Mouse (Mus musculus) spleen, adult 2 months (tissue): Measurements from ENCODE around the gene Syt13. TPM values are rescaled to one million over a fixed set of nuclear protein-coding genes. Genes with fewer than 3 reads are reported as not detected.

ENCODE experiments used
- DNase-seq, 2 experiments: peaks; one replicate each; pipeline versions ENCODE4 v3.0.0 to v3.0.0-alpha.2; 2012 to 2021; ENCODE audit warnings: low spot score in 2 of 2, low read depth in 1 of 2
- H3K27ac ChIP-seq: fragments of 200-500 bp; 2 replicates; pipeline ENCODE4 v1.5.1; 2012; ENCODE audit warnings: low read length, inconsistent platforms; ENCODE audit not compliant: insufficient read depth
- H3K27me3 ChIP-seq: fragments of 200-500 bp; 2 replicates; pipeline ENCODE4 v1.6.1; 2012; ENCODE audit warnings: mild to moderate bottlenecking, moderate library complexity, low read length, inconsistent platforms; ENCODE audit not compliant: control insufficient read depth, insufficient read depth
- H3K36me3 ChIP-seq: fragments of 200-500 bp; 2 replicates; pipeline ENCODE4 v1.6.1; 2012; ENCODE audit warnings: mild to moderate bottlenecking, low read length, inconsistent platforms; ENCODE audit not compliant: control insufficient read depth, insufficient read depth
- H3K4me1 ChIP-seq: fragments of 200-500 bp; 2 replicates; pipeline ENCODE4 v1.6.1; 2011; ENCODE audit warnings: inconsistent platforms; ENCODE audit not compliant: control insufficient read depth, insufficient read depth, insufficient read length
- H3K4me3 ChIP-seq: fragments of 200-500 bp; 2 replicates; pipeline ENCODE4 v1.5.1; 2011; ENCODE audit warnings: mild to moderate bottlenecking, inconsistent platforms; ENCODE audit not compliant: insufficient read depth, insufficient read length; ENCODE audit errors: extremely low read depth
- CTCF ChIP-seq: fragments of 200-500 bp; IDR thresholded peaks from 2 replicates; pipeline ENCODE4 v1.5.1; 2011; ENCODE audit warnings: mild to moderate bottlenecking, inconsistent platforms; ENCODE audit not compliant: insufficient read depth, insufficient read length, insufficient replicate concordance; ENCODE audit errors: extremely low read depth
- POLR2A ChIP-seq: fragments of 200-500 bp; IDR thresholded peaks from 2 replicates; pipeline ENCODE4 v1.6.1; 2011; ENCODE audit warnings: low read depth, low read length, inconsistent platforms
- WGBS: fragments of 180-500 bp; shearing (Covaris S2); methylation state at CpG from one replicate; pipeline ENCODE4 v1.1.7; 2018; 5-methylcytosine and 5-hydroxymethylcytosine counted together
- polyA plus RNA-seq: library from polyadenylated mRNA; depleted of rRNA; stranded (reverse); fragments of >200 nt; gene quantifications from 2 replicates; pipeline ENCODE4 v1.2.3, GENCODE M21; 2012

Gene Syt13
- polyA plus RNA-seq, 1 experiment = 0.50 TPM

DNA sequence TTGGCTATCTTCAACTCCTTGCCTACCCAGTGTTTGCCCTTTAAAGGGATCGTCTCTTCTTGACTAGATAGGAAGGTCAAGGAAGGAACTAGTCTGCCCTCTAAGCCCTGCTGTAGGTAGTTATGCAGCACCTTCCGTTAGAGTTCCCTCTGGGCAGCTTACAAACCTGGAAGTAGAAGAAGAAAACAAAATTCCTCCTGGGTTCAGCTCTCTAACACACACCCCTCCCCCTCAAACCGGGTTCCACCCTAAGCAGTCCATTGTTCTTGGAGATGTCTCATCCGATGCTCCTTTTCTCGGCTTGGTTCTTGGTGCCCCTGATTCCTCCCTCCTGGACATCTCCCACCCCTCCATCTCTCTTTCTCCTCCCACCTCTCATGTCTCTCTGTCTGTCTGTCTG, 14.8 kb downstream of the Syt13 start:
- TF ChIP-seq CTCF (no peak), POLR2A (no peak)
- H3K27ac ChIP-seq = no peak overlapping the region
- 91% methylated on average over 5 of the region's 5 CpGs for WGBS
- H3K4me3 ChIP-seq = no peak overlapping the region
- no peaks in the 10 kb centered on the region for H3K27me3 ChIP-seq
- no peak for DNase-seq
- H3K36me3 ChIP-seq = no peaks in the 10 kb centered on the region
- H3K4me1 ChIP-seq = no peaks in the 10 kb centered on the region

DNA sequence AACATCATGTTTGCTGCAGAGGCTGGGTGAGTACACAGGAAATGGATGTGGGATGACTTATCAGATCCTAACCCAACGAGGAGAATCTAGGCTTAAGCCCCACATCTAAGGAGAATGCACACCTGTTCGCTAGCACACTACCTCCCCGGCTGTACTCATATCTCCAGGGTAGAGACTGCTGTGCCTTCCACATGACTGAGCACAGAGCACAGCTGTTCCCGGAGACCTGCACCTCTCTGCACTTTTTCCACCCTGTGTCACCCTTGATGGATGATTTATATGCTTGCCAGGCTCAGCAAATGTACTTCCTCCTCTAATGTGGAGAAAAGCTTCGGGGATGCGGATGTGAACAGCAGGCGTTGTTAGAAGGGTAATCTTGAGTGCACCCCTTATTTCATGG, 16.2 kb downstream of the Syt13 start:
- TF ChIP-seq CTCF (no peak), POLR2A (no peak)
- no peaks in the 10 kb centered on the region for H3K27me3 ChIP-seq
- DNase-seq = no peak
- WGBS = 14% methylated on average over 7 of the region's 7 CpGs
- no peaks in the 10 kb centered on the region for H3K4me1 ChIP-seq
- no peak overlapping the region for H3K27ac ChIP-seq
- H3K4me3 ChIP-seq = no peak overlapping the region
- H3K36me3 ChIP-seq = no peaks in the 10 kb centered on the region

DNA sequence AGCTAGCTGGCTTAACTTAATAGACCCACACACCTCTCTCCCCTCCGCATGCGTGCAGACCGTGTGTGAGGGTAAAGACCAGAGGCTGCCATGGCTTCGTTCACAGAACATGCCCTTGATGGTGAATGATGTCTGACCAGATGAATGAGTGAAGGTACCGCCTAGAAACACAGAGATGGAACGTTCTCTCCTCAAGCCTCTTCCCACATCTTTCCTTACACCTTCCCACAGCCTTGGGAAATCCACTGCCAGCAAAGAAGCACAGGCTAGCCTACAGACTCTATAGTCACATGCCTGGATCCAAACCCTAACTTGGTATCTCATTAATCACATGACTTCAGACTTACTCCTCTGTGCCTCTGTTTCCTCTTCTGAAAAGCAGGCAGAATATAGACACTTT, 18.5 kb downstream of the Syt13 start:
- Histone ChIP-seq H3K4me3 (no peak overlapping the region), H3K36me3 (no peaks in the 10 kb centered on the region), H3K4me1 (no peaks in the 10 kb centered on the region), H3K27me3 (no peaks in the 10 kb centered on the region), H3K27ac (no peak overlapping the region)
- no peak for DNase-seq
- WGBS = 91% methylated on average over 6 of the region's 6 CpGs
- TF ChIP-seq CTCF = no peak
- TF ChIP-seq POLR2A = no peak

DNA sequence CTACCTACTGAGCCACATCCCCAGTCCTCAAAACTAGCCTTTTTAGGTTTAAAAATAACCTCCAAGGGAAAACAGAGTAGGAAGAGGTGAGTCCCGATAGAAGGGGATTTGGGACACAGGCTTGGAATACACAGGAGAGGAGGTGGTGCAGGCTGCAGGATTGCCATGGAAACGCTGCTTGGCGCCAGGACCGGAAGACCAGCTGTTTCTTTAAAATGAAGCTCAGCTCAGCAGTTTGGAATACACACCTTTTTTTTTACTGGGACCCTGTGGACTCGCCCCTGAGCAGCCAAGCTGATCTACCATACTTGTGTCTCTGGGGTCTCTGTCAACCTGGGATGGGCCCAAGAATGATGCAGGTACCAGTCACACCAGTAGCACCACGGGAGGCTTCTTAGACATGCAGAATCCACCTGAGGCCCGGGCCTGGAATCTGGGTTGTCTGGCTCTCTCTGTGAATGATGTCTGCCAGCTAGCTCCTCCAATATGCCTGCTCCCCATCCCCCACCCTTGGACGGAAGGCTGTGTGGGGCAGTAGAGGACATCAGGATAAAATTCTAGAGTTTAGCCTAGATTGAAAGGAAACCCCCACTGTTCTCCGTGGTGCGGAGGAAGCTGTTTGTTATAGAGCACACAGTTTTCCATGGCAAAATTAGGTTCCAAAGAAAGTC, 19.5 kb downstream of the Syt13 start:
- H3K27me3 ChIP-seq = no peaks in the 10 kb centered on the region
- no peaks in the 10 kb centered on the region for H3K4me1 ChIP-seq
- DNase-seq = no peak
- no peak overlapping the region for H3K4me3 ChIP-seq
- no peak overlapping the region for H3K27ac ChIP-seq
- H3K36me3 ChIP-seq = no peaks in the 10 kb centered on the region
- TF ChIP-seq CTCF = no peak
- TF ChIP-seq POLR2A = no peak
- WGBS = 78% methylated on average over 10 of the region's 10 CpGs

DNA sequence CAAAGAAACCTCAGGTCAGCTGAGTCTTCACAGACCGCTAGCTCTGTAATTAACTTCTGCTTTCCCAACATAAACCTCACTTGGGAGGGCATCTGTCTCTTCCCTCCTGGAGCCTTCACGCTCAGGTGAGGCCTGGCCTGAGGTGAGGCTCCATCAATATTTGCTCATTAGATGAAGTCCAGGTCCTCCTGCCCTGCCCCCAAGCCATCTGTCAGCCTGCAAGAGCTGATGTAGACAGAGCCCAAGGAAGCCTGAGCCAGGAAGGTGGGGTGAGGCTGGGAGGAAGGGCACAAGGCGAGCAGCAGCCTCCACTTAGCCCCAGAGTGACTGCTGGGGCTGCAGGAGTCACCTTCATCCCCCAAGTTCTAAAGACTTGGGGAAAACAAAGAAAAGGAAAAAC, 20.6 kb downstream of the Syt13 start:
- WGBS = 47% methylated on average over 3 of the region's 3 CpGs
- TF ChIP-seq CTCF (no peak), POLR2A (no peak)
- H3K4me1 ChIP-seq = no peaks in the 10 kb centered on the region
- DNase-seq = no peak
- no peaks in the 10 kb centered on the region for H3K36me3 ChIP-seq
- no peak overlapping the region for H3K4me3 ChIP-seq
- no peaks in the 10 kb centered on the region for H3K27me3 ChIP-seq
- no peak overlapping the region for H3K27ac ChIP-seq

DNA sequence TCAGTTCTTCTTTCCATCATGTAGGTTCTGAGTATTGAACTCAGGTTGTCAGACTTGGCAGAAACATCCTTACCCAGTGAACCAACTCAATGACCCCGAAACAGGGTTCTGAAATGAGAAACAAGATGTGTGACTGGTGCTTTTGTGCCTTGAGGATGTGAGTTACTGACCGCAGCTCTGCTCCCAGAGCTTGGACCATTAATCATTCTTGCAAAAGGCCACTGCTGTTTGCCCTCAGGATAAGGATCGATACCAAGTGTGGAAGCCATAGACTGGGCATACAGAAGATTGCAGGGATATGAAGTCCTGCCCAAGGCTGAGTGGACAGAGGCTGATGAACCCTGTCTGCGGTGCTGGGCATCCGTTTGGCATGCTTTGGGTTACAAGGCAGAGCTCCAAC, 23.2 kb downstream of the Syt13 start:
- Histone ChIP-seq H3K4me3 (no peak overlapping the region), H3K4me1 (no peaks in the 10 kb centered on the region), H3K36me3 (no peaks in the 10 kb centered on the region), H3K27me3 (no peaks in the 10 kb centered on the region), H3K27ac (no peak overlapping the region)
- TF ChIP-seq POLR2A (no peak), CTCF (no peak)
- no peak for DNase-seq
- WGBS = 87% methylated on average over 5 of the region's 5 CpGs

DNA sequence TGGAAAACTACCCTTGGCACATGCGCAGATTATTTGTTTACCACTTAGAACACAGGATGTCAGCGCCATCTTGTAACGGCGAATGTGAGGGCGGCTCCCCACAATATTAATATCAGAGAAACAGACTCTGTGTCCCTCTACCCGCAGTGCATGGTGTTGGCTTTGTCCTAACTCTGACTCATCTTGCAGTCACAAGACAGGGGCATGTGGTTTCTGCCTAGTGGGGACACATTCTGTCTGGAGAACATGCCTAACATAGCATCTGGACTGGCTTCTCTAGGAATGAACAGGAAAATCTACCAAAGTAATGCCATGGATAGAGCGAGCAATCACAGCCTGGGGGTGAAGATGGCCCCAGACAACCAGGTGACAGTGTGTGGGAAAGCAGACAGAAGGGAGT, 23.9 kb downstream of the Syt13 start:
- 98% methylated on average over 7 of the region's 7 CpGs for WGBS
- Histone ChIP-seq H3K27me3 (no peaks in the 10 kb centered on the region), H3K4me3 (no peak overlapping the region), H3K4me1 (no peaks in the 10 kb centered on the region), H3K27ac (no peak overlapping the region), H3K36me3 (no peaks in the 10 kb centered on the region)
- DNase-seq = no peak
- no peak for TF ChIP-seq CTCF
- TF ChIP-seq POLR2A = no peak
